Mouse (Mus musculus) midbrain, embryonic 10.5 days (tissue): ENCODE measurements around the gene Fbxl13. TPM values are rescaled to one million over a fixed set of nuclear protein-coding genes. Genes with fewer than 3 reads are reported as not detected.

Experiments
- DNase-seq: peaks from one replicate; pipeline ENCODE4 v3.0.0-alpha.2; 2017; ENCODE audit warnings: low spot score
- H3K27ac ChIP-seq: fragments of 300-500 bp; sonication (generic); replicated peaks from 2 replicates; pipeline ENCODE4 v1.5.1; 2016; ENCODE audit warnings: mild to moderate bottlenecking
- H3K27me3 ChIP-seq: fragments of 300-500 bp; sonication (generic); 2 replicates; pipeline ENCODE4 v1.6.1; 2016; ENCODE audit warnings: low read depth, mild to moderate bottlenecking; ENCODE audit not compliant: poor library complexity, severe bottlenecking
- H3K36me3 ChIP-seq: fragments of 300-500 bp; sonication (generic); 2 replicates; pipeline ENCODE4 v1.6.1; 2016; ENCODE audit warnings: mild to moderate bottlenecking, moderate library complexity
- H3K4me1 ChIP-seq: fragments of 300-500 bp; sonication (generic); 2 replicates; pipeline ENCODE4 v1.6.1; 2016
- H3K4me3 ChIP-seq: fragments of 300-500 bp; sonication (generic); 2 replicates; pipeline ENCODE4 v1.5.1; 2016; ENCODE audit warnings: mild to moderate bottlenecking, moderate library complexity
- H3K9me3 ChIP-seq: fragments of 300-500 bp; sonication (generic); replicated peaks from 2 replicates; pipeline ENCODE4 v1.6.1; 2016; ENCODE audit warnings: mild to moderate bottlenecking
- whole genome bisulfite sequencing: fragments of 180-500 bp; shearing (Covaris S2); methylation state at CpG from one replicate; pipeline ENCODE4 v1.1.7; 2016; 5-methylcytosine and 5-hydroxymethylcytosine counted together
- polyA plus RNA-seq: library from polyadenylated mRNA; unstranded; fragments of >200 nt; fragmentation: Nextera tagmentation; extraction: Ambion mirVana; gene quantifications from 2 replicates; pipeline ENCODE4 v1.2.1, GENCODE M21; 2016

Fbxl13 gene
- polyA plus RNA-seq, result 0.15 and 0.48 TPM in 2 replicates

DNA sequence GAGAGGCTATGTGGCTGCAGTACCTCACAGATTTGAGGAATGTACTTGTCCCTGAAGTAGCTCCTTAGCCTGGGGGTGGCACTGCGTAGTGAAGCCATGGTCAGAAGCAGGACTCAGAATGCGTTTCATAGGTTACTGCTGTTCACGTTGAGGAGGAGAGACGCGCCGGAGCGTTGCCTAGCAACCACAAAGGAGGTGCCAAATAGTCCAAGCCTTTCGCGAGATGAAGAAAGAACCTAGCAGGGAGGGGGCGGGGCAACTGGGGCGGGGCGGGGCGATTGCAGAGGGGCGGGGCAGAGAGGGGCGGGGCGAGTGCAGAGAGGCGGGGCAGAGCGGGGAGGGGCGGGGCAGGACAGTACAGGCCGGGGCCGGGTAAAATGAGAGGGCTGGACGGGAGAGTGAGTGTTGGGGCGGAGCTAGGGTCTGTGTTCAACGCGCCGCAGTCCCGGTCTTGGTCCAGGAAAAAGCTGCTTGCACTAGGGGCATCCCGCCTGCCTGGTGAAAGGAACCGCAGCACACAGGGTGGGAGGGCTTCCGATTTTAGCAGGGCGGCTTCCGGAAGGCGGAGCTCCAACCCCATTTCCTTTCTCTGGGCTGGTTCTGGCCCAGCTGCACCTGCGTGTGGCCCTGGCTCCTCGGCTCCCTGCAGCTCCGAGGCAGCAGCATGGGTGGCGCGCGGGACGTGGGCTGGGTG is at the start of gene Fbxl13, which contains the start of gene Armc10:
TSS of gene Fbxl13 (minus strand) at position 196 of the 694 bp plus-strand sequence.
TSS of gene Armc10 (plus strand) at position 375 of the 694 bp plus-strand sequence.
- WGBS, result 1% methylated on average over 40 of the region's 40 CpGs
- H3K27ac ChIP-seq, result peak within 1 kb of the TSS; percentile 94

GRCm38 (mm10) chr5:21694854-21695490 is 49.5 kb upstream of the Fbxl13 start:
- peaks cover 8% of the 10 kb centered on the region; the same call in 1 of the 2 replicates for H3K4me1 ChIP-seq
- H3K27me3 ChIP-seq, result no peaks in the 10 kb centered on the region
- no peak for DNase-seq
- no peak overlapping the region for H3K4me3 ChIP-seq
- H3K9me3 ChIP-seq, result no peaks in the 10 kb centered on the region
- H3K27ac ChIP-seq, result no peak overlapping the region
- 0 out of 2 replicates have a peak, but pooled peaks cover 9% of the 10 kb centered on the region for H3K36me3 ChIP-seq
- WGBS, result 90% methylated on average over 3 of the region's 3 CpGs

More for the DNA sequence above, at the start of gene Fbxl13, which contains the start of gene Armc10:
- Histone ChIP-seq H3K9me3 (no peaks in the 10 kb centered on the region), H3K4me3 (peak within 1 kb of the TSS; percentile 93), H3K27me3 (peaks cover 14% of the 10 kb centered on the region), H3K36me3 (peaks cover 27% of the 10 kb centered on the region), H3K4me1 (peaks cover 23% of the 10 kb centered on the region)
- peak; percentile 94 for DNase-seq

DNA sequence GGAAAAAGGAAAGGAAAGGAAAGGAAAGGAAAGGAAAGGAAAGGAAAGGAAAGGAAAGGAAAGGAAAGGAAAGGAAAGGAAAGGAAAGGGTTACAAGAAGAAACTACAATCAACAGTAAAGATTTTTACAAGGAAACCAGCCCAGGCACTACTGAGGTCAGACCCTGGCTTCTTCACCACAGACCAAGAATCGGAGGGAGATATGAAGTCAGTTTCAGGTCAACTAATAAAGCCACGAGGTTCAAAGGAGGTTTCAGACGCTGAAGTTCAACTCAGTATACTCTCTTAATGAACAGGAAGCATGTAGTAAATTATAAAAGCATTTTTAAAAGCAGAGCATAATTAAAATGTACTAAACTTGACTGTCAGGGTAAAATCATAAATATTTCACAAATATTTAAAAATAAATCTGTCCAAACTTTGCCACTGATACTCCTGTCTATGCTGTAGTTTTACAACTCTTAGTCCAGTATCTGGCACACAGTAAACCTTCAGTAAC is 48.0 kb upstream of the Fbxl13 start:
- H3K27ac ChIP-seq, result no peak overlapping the region
- 0 out of 2 replicates have a peak, but pooled peaks cover 2% of the 10 kb centered on the region for H3K4me1 ChIP-seq
- H3K4me3 ChIP-seq, result no peak overlapping the region
- no peaks in the 10 kb centered on the region for H3K27me3 ChIP-seq
- H3K9me3 ChIP-seq, result peaks cover 2% of the 10 kb centered on the region; the same call in 1 of the 2 replicates
- WGBS, result 85% methylated on average over 3 of the region's 3 CpGs
- no peak for DNase-seq
- peaks cover 19% of the 10 kb centered on the region for H3K36me3 ChIP-seq

- Histone ChIP-seq H3K4me3 (no peak overlapping the region), H3K9me3 (peaks cover 2% of the 10 kb centered on the region; the same call in 1 of the 2 replicates), H3K27me3 (no peaks in the 10 kb centered on the region), H3K4me1 (no peaks in the 10 kb centered on the region), H3K36me3 (peaks cover 20% of the 10 kb centered on the region), H3K27ac (no peak overlapping the region)
- no peak for DNase-seq
- 93% methylated on average over 5 of the region's 5 CpGs for WGBS
These were observed 46.8 kb upstream of the Fbxl13 start for GRCm38 (mm10) chr5:21692230-21692629.

DNA sequence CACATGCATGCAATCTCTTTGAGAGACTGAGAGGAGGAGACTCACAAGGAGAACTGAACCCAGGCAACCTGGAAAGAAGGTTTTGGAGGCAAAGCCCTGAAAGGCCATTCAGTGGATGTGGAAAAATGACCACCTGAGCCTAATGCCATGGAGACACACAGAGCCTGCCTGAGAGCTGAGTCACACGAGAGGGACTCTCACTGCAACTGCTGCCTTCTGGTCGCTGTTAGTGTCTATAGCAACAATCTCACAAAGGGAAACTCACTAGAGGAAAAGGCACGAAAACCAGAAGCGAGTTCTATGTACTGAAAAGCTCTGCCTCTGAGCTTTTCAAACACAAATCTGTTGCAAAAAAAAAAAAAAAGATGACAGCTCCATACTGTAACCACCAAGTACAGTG is 41.6 kb upstream of the Fbxl13 start:
- Histone ChIP-seq H3K27ac (no peak overlapping the region), H3K9me3 (peaks cover 9% of the 10 kb centered on the region; the same call in 1 of the 2 replicates), H3K36me3 (peaks cover 59% of the 10 kb centered on the region), H3K27me3 (no peaks in the 10 kb centered on the region), H3K4me1 (no peaks in the 10 kb centered on the region), H3K4me3 (no peak overlapping the region)
- no peak for DNase-seq
- 78% methylated on average over 4 of the region's 4 CpGs for WGBS

- 70% methylated on average over 10 of the region's 10 CpGs for WGBS
- peaks cover 74% of the 10 kb centered on the region for H3K36me3 ChIP-seq
- H3K9me3 ChIP-seq, result peaks cover 9% of the 10 kb centered on the region; the same call in 1 of the 2 replicates
- H3K4me3 ChIP-seq, result no peak overlapping the region
- no peaks in the 10 kb centered on the region for H3K4me1 ChIP-seq
- no peak for DNase-seq
- no peaks in the 10 kb centered on the region for H3K27me3 ChIP-seq
- H3K27ac ChIP-seq, result no peak overlapping the region
These were observed 39.6 kb upstream of the Fbxl13 start for GRCm38 (mm10) chr5:21685001-21685400.

DNA sequence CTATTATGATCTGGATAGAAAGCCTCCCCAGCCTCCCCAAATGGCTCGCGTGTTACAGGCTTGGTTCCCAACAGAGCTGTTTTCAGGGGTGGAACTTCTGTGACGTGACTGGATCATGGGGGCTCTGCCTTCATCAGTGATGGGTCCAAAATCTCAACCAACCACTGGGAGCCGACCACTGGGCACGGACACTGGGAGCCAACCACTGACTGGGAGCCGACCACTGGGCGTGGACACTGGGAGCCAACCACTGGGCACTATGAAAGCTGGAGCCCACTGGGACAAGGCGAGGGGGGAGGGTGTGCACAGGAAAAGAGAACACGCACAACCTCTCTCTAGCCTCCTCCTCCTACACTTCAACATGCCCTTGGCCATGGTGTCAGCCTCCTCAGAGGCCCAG is 38.4 kb upstream of the Fbxl13 start:
- Histone ChIP-seq H3K27me3 (no peaks in the 10 kb centered on the region), H3K4me1 (no peaks in the 10 kb centered on the region), H3K36me3 (peaks cover 76% of the 10 kb centered on the region), H3K27ac (no peak overlapping the region), H3K4me3 (no peak overlapping the region), H3K9me3 (peaks cover 7% of the 10 kb centered on the region; the same call in 1 of the 2 replicates)
- 94% methylated on average over 9 of the region's 9 CpGs for WGBS
- DNase-seq, result no peak

GRCm38 (mm10) chr5:21680940-21681339 is 35.5 kb upstream of the Fbxl13 start:
- no peak for DNase-seq
- Histone ChIP-seq H3K4me3 (no peak overlapping the region), H3K9me3 (peaks cover 10% of the 10 kb centered on the region; the same call in 1 of the 2 replicates), H3K27me3 (no peaks in the 10 kb centered on the region), H3K36me3 (peaks cover 90% of the 10 kb centered on the region), H3K4me1 (no peaks in the 10 kb centered on the region), H3K27ac (no peak overlapping the region)
- 95% methylated on average over 5 of the region's 5 CpGs for WGBS

GRCm38 (mm10) chr5:21680029-21680428 is 34.6 kb upstream of the Fbxl13 start:
- H3K36me3 ChIP-seq, result peaks cover 94% of the 10 kb centered on the region
- no peak for DNase-seq
- no peak overlapping the region for H3K4me3 ChIP-seq
- no peaks in the 10 kb centered on the region for H3K4me1 ChIP-seq
- no peak overlapping the region for H3K27ac ChIP-seq
- 87% methylated on average over 4 of the region's 4 CpGs for WGBS
- H3K27me3 ChIP-seq, result no peaks in the 10 kb centered on the region
- H3K9me3 ChIP-seq, result peaks cover 9% of the 10 kb centered on the region; the same call in 1 of the 2 replicates

- WGBS, result 90% methylated on average over 9 of the region's 9 CpGs
- H3K27ac ChIP-seq, result no peak overlapping the region
- 0 out of 2 replicates have a peak, but pooled peaks cover 3% of the 10 kb centered on the region for H3K9me3 ChIP-seq
- DNase-seq, result no peak
- no peaks in the 10 kb centered on the region for H3K4me1 ChIP-seq
- H3K36me3 ChIP-seq, result peaks cover 93% of the 10 kb centered on the region
- no peak overlapping the region for H3K4me3 ChIP-seq
- H3K27me3 ChIP-seq, result no peaks in the 10 kb centered on the region
These were observed 32.9 kb upstream of the Fbxl13 start for GRCm38 (mm10) chr5:21678363-21678762.

- no peaks in the 10 kb centered on the region for H3K27me3 ChIP-seq
- 0 out of 2 replicates have a peak, but pooled peaks cover 3% of the 10 kb centered on the region for H3K9me3 ChIP-seq
- H3K27ac ChIP-seq, result no peak overlapping the region
- H3K36me3 ChIP-seq, result peaks cover 92% of the 10 kb centered on the region
- no peaks in the 10 kb centered on the region for H3K4me1 ChIP-seq
- 95% methylated on average over 6 of the region's 6 CpGs for WGBS
- no peak for DNase-seq
- H3K4me3 ChIP-seq, result no peak overlapping the region
These were observed 32.5 kb upstream of the Fbxl13 start for GRCm38 (mm10) chr5:21677939-21678338.

DNA sequence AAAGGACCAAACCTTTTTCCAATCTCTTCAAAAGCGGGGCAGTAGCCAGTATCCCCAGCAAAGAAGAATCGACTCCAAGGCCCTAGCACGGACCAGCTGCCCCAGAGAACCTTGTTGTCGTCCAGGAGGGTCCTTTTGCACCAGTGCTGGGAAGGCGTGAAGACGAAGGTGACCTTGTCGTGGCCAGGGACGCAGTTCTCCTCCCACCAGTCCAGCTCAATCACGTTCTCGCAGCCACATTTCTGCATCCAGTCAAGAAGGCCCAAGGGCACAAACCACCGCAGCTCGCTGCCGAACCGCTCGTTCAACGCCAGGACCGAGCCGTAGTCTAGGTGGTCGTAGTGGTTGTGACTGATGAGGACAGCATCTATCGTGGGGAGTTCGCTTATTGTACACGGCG is 30.1 kb upstream of the Fbxl13 start:
- no peak overlapping the region for H3K4me3 ChIP-seq
- H3K4me1 ChIP-seq, result no peaks in the 10 kb centered on the region
- 0 out of 2 replicates have a peak, but pooled peaks cover 3% of the 10 kb centered on the region for H3K9me3 ChIP-seq
- 94% methylated on average over 23 of the region's 23 CpGs for WGBS
- no peaks in the 10 kb centered on the region for H3K27me3 ChIP-seq
- DNase-seq, result no peak
- H3K27ac ChIP-seq, result no peak overlapping the region
- H3K36me3 ChIP-seq, result peaks cover 82% of the 10 kb centered on the region
